Mouse (Mus musculus) kidney, adult 2 months (tissue): ENCODE measurements around the gene Pgk1. TPM values are rescaled to one million over a fixed set of nuclear protein-coding genes. Genes with fewer than 3 reads are reported as not detected.
"Not testable (repeated sequence)": the region's sequence is repeated elsewhere in the genome, so short reads cannot be mapped to it uniquely, and the experiment has no call there.

Experiments used
- DNase-seq: peaks from one replicate; pipeline ENCODE4 v3.0.0; 2021
- H3K27ac ChIP-seq: fragments of 200-500 bp; 2 replicates; pipeline ENCODE4 v1.5.1; 2012; ENCODE audit warnings: low read depth, low read length, control low read depth, inconsistent platforms; ENCODE audit not compliant: insufficient read depth
- H3K27me3 ChIP-seq: fragments of 200-500 bp; replicated peaks from 2 replicates; pipeline ENCODE4 v1.6.1; 2012; ENCODE audit warnings: mild to moderate bottlenecking, moderate library complexity, low read length, inconsistent platforms; ENCODE audit not compliant: control insufficient read depth, insufficient read depth
- H3K36me3 ChIP-seq: fragments of 200-500 bp; 2 replicates; pipeline ENCODE4 v1.6.1; 2012; ENCODE audit warnings: mild to moderate bottlenecking, moderate library complexity, low read length, inconsistent platforms; ENCODE audit not compliant: control insufficient read depth, insufficient read depth
- H3K4me1 ChIP-seq: fragments of 200-500 bp; 2 replicates; pipeline ENCODE4 v1.6.1; 2011; ENCODE audit warnings: low read length; ENCODE audit not compliant: control insufficient read depth, insufficient read depth
- H3K4me3 ChIP-seq: fragments of 200-500 bp; 2 replicates; pipeline ENCODE4 v1.5.1; 2011; ENCODE audit warnings: mild to moderate bottlenecking, low read depth, low read length, control low read depth; ENCODE audit not compliant: insufficient read depth
- CTCF ChIP-seq: fragments of 200-500 bp; conservative IDR thresholded peaks from 2 replicates; pipeline ENCODE4 v1.5.1; 2011; ENCODE audit warnings: low read depth, mild to moderate bottlenecking, control low read depth, low read length, moderate library complexity, mixed read lengths; ENCODE audit not compliant: insufficient read depth, insufficient read length
- POLR2A ChIP-seq: fragments of 200-500 bp; IDR thresholded peaks from one replicate; pipeline ENCODE4 v1.6.1; 2011; ENCODE audit warnings: low read depth, low read length, control low read depth
- WGBS: fragments of 180-500 bp; shearing (Covaris S2); methylation state at CpG from one replicate; pipeline ENCODE4 v1.1.7; 2018; 5-methylcytosine and 5-hydroxymethylcytosine counted together
- polyA plus RNA-seq: library from polyadenylated mRNA; depleted of rRNA; stranded (reverse); fragments of >200 nt; gene quantifications from 2 replicates; pipeline ENCODE4 v1.2.3, GENCODE M21; 2012

Pgk1 gene
- polyA plus RNA-seq, 1 experiment, result 361 TPM

GRCm38 (mm10) chrX:106185706-106186105 is 1.2 kb upstream of the Pgk1 start:
- Histone ChIP-seq H3K4me1 (peaks cover 6% of the 10 kb centered on the region; the same call in 1 of the 2 replicates), H3K27me3 (no peaks in the 10 kb centered on the region), H3K36me3 (no peaks in the 10 kb centered on the region), H3K4me3 (no peak overlapping the region), H3K27ac (no peak overlapping the region)
- TF ChIP-seq CTCF, result no peak
- TF ChIP-seq POLR2A, result no peak
- WGBS, result 26% methylated on average over 5 of the region's 5 CpGs
- no peak for DNase-seq

- Histone ChIP-seq H3K4me3 (peak overlapping the region; percentile 94), H3K27me3 (no peaks in the 10 kb centered on the region), H3K27ac (peak overlapping the region; percentile 96), H3K36me3 (no peaks in the 10 kb centered on the region; the same call in 1 of the 2 replicates), H3K4me1 (peaks cover 6% of the 10 kb centered on the region; the same call in 1 of the 2 replicates)
- TF ChIP-seq POLR2A (no peak), CTCF (no peak)
- DNase-seq, result peak; percentile 63
- WGBS, result under 1% methylated on average over 12 of the region's 12 CpGs
These were observed 837 bp downstream of the Pgk1 start for GRCm38 (mm10) chrX:106187737-106188136.

- Histone ChIP-seq H3K36me3 (no peaks in the 10 kb centered on the region; the same call in 1 of the 2 replicates), H3K27ac (no peak overlapping the region), H3K4me3 (no peak overlapping the region), H3K4me1 (peaks cover 6% of the 10 kb centered on the region; the same call in 1 of the 2 replicates), H3K27me3 (no peaks in the 10 kb centered on the region)
- WGBS, result 33% methylated on average over 5 of the region's 5 CpGs
- no peak for DNase-seq
- no peak for TF ChIP-seq CTCF
- TF ChIP-seq POLR2A, result no peak
These were observed 2.5 kb downstream of the Pgk1 start for GRCm38 (mm10) chrX:106189356-106189755.

GRCm38 (mm10) chrX:106190091-106190490 is 3.2 kb downstream of the Pgk1 start:
- no peaks in the 10 kb centered on the region; the same call in 1 of the 2 replicates for H3K36me3 ChIP-seq
- DNase-seq, result peak; percentile 22
- H3K27me3 ChIP-seq, result no peaks in the 10 kb centered on the region
- TF ChIP-seq CTCF (no peak), POLR2A (no peak)
- H3K4me1 ChIP-seq, result peaks cover 6% of the 10 kb centered on the region; the same call in 1 of the 2 replicates
- H3K27ac ChIP-seq, result peak overlapping the region; percentile 38; the same call in 1 of the 2 replicates
- no peak overlapping the region for H3K4me3 ChIP-seq
- WGBS, result 10% methylated on average over 4 of the region's 4 CpGs

GRCm38 (mm10) chrX:106194361-106194760 is 7.5 kb downstream of the Pgk1 start:
- H3K4me1 ChIP-seq, H3K27me3 ChIP-seq, H3K4me3 ChIP-seq, H3K27ac ChIP-seq, DNase-seq, H3K36me3 ChIP-seq: not testable (repeated sequence)
- WGBS, result 90% methylated on average over 6 of the region's 6 CpGs

GRCm38 (mm10) chrX:106197308-106197707 is 10.4 kb downstream of the Pgk1 start:
- Histone ChIP-seq H3K27me3 (no peaks in the 10 kb centered on the region), H3K4me1 (no peaks in the 10 kb centered on the region), H3K4me3 (no peak overlapping the region), H3K36me3 (peaks cover 2% of the 10 kb centered on the region; the same call in 1 of the 2 replicates), H3K27ac (no peak overlapping the region)
- 62% methylated on average over 5 of the region's 5 CpGs for WGBS
- DNase-seq, result no peak
- TF ChIP-seq CTCF (peak; percentile 31), POLR2A (no peak)

GRCm38 (mm10) chrX:106198904-106199303 is 12.0 kb downstream of the Pgk1 start:
- Histone ChIP-seq H3K36me3 (peaks cover 2% of the 10 kb centered on the region; the same call in 1 of the 2 replicates), H3K4me3 (no peak overlapping the region), H3K4me1 (no peaks in the 10 kb centered on the region), H3K27ac (no peak overlapping the region), H3K27me3 (no peaks in the 10 kb centered on the region)
- TF ChIP-seq CTCF (no peak), POLR2A (no peak)
- 77% methylated on average over 5 of the region's 5 CpGs for WGBS
- DNase-seq, result no peak
